Mouse (Mus musculus) lung, embryonic 15.5 days (tissue): ENCODE measurements around the gene Nefh. TPM values are rescaled to one million over a fixed set of nuclear protein-coding genes. Genes with fewer than 3 reads are reported as not detected.

Experiments used
- ATAC-seq: fragments of 200-750 bp; cut with Nextera tagmentation; 2 replicates; pipeline ENCODE4 v1.8.0; 2017; ENCODE audit warnings: moderate number of reproducible peaks, borderline replicate concordance; ENCODE audit not compliant: low FRiP score, low TSS enrichment; ENCODE audit errors: extremely low read depth
- H3K27ac ChIP-seq: fragments of 300-500 bp; sonication (generic); 2 replicates; pipeline ENCODE4 v1.5.1; 2015; ENCODE audit warnings: moderate library complexity, mild to moderate bottlenecking, inconsistent platforms
- H3K27me3 ChIP-seq: fragments of 300-500 bp; sonication (generic); 2 replicates; pipeline ENCODE4 v1.6.1; 2015; ENCODE audit warnings: inconsistent platforms
- H3K36me3 ChIP-seq: fragments of 300-500 bp; sonication (generic); 2 replicates; pipeline ENCODE4 v1.6.1; 2015; ENCODE audit warnings: inconsistent platforms
- H3K4me1 ChIP-seq: fragments of 300-500 bp; sonication (generic); 2 replicates; pipeline ENCODE4 v1.6.1; 2015; ENCODE audit warnings: inconsistent platforms
- H3K4me2 ChIP-seq: fragments of 300-500 bp; sonication (generic); 2 replicates; pipeline ENCODE4 v1.6.1; 2015; ENCODE audit warnings: inconsistent platforms, mild to moderate bottlenecking, moderate library complexity
- H3K4me3 ChIP-seq: fragments of 300-500 bp; sonication (generic); 2 replicates; pipeline ENCODE4 v1.5.1; 2015; ENCODE audit warnings: mild to moderate bottlenecking, inconsistent platforms
- H3K9ac ChIP-seq: fragments of 300-500 bp; sonication (generic); 2 replicates; pipeline ENCODE4 v1.6.1; 2015; ENCODE audit warnings: inconsistent platforms
- H3K9me3 ChIP-seq: fragments of 300-500 bp; sonication (generic); 2 replicates; pipeline ENCODE4 v1.6.1; 2016; ENCODE audit warnings: inconsistent platforms
- WGBS: fragments of 180-500 bp; shearing (Covaris S2); methylation state at CpG from one replicate; pipeline ENCODE4 v1.1.7; 2015; 5-methylcytosine and 5-hydroxymethylcytosine counted together
- microRNA-seq: library from miRNA; unstranded; fragments of <30 nt; microRNA quantifications from one replicate; pipeline ENCODE4, GENCODE M21; 2016
- polyA plus RNA-seq: library from polyadenylated mRNA; unstranded; fragments of >200 nt; fragmentation: Nextera tagmentation; extraction: Ambion mirVana; gene quantifications from 2 replicates; pipeline ENCODE4 v1.2.1, GENCODE M21; 2015

Nefh gene
- polyA plus RNA-seq, 1 experiment from 2014 or later: 0.26 TPM

GRCm38 (mm10) chr11:4894848-4895816 lies 52.7 kb downstream of the Nefh start, which contains the start of gene Thoc5:
Thoc5 (plus strand) TSS chr11:4895320.
- WGBS: 2% methylated on average over 52 of the region's 52 CpGs
- Histone ChIP-seq H3K9me3 (no peaks in the 10 kb centered on the region), H3K9ac (peak within 1 kb of the TSS; percentile 72), H3K4me2 (peak within 1 kb of the TSS; percentile 82), H3K4me1 (peaks cover 9% of the 10 kb centered on the region), H3K27me3 (no peaks in the 10 kb centered on the region), H3K4me3 (peak within 1 kb of the TSS; percentile 77), H3K27ac (peak within 1 kb of the TSS; percentile 34; the same call in 1 of the 2 replicates), H3K36me3 (no peaks in the 10 kb centered on the region; the same call in 1 of the 2 replicates)
- peak; percentile 87; the same call in 1 of the 2 replicates for ATAC-seq

Small RNAs within 50 kb of the gene (microRNA-seq; reads per million reads assigned to microRNA genes)
- gene Mir6918: not detected

Other genes starting within 250 kb of the Nefh start
- gene Uqcr10, start 243.7 kb downstream of the Nefh start, polyA plus RNA-seq: 763 and 796 TPM in 2 replicates
- 70.8 and 81.4 TPM in 2 replicates for gene Zmat5, start 243.4 kb downstream of the Nefh start, polyA plus RNA-seq
- gene Cabp7, start 201.3 kb downstream of the Nefh start, polyA plus RNA-seq: 0.09 TPM in 1 of 2 replicates, not detected in the other
- gene Nf2, start 98.5 kb downstream of the Nefh start, polyA plus RNA-seq: 44.3 and 46.3 TPM in 2 replicates
- 36.9 and 37.8 TPM in 2 replicates for gene Nipsnap1, start 74.1 kb downstream of the Nefh start, polyA plus RNA-seq
- 32.8 and 34.3 TPM in 2 replicates for gene Thoc5, start 52.7 kb downstream of the Nefh start, polyA plus RNA-seq
- gene Ap1b1, start 38.8 kb upstream of the Nefh start, polyA plus RNA-seq: 44.0 and 50.5 TPM in 2 replicates
- gene Rasl10a, start 110.1 kb upstream of the Nefh start, polyA plus RNA-seq: 0.57 and 0.59 TPM in 2 replicates
- 27.1 and 29.1 TPM in 2 replicates for gene Gas2l1, start 117.3 kb upstream of the Nefh start, polyA plus RNA-seq
- gene Rhbdd3, start 150.9 kb upstream of the Nefh start, polyA plus RNA-seq: 26.3 and 31.2 TPM in 2 replicates
- 778 and 796 TPM in 2 replicates for gene Ewsr1, start 151.2 kb upstream of the Nefh start, polyA plus RNA-seq
- gene Emid1, start 204.2 kb upstream of the Nefh start, polyA plus RNA-seq: 54.3 and 55.6 TPM in 2 replicates